22 mouse cellular contexts compared by ENCODE assay signal in genomic region chr9:57342186-57342585, GRCm38 (mm10).
"Had no signal": no experiment of that assay in that cellular context is flagged by ENCODE, and none has a peak within 500 bp of the region (broad histone marks: within the 10 kb centered on the region; RNA-seq: fewer than 3 reads in every experiment).

No protein-coding gene starts in this region.

- H3K36me3 ChIP-seq: limb, embryonic 12.5 days; limb, embryonic 15.5 days; liver, embryonic 12.5 days; liver, embryonic 15.5 days; midbrain, embryonic 10.5 days; midbrain, embryonic 13.5 days; neural tube, embryonic 13.5 days; stomach, embryonic 15.5 days had no signal

- H3K4me3 ChIP-seq: limb, embryonic 12.5 days; limb, embryonic 15.5 days; liver, embryonic 12.5 days; liver, embryonic 15.5 days; midbrain, embryonic 10.5 days; midbrain, embryonic 13.5 days; myocyte; neural tube, embryonic 13.5 days; stomach, embryonic 15.5 days had no signal

- H3K9ac ChIP-seq: limb, embryonic 12.5 days; limb, embryonic 15.5 days; liver, embryonic 12.5 days; liver, embryonic 15.5 days; lung, embryonic 14.5 days; midbrain, embryonic 13.5 days; neural tube, embryonic 13.5 days; stomach, embryonic 15.5 days had no signal

- ATAC-seq: inflammation-experienced regulatory T-cells, adult 6 months; liver, embryonic 12.5 days; midbrain, embryonic 13.5 days; midbrain, embryonic 16.5 days had no signal

- H3K27ac ChIP-seq: limb, embryonic 12.5 days; limb, embryonic 15.5 days; liver, embryonic 12.5 days; liver, embryonic 15.5 days; midbrain, embryonic 10.5 days; midbrain, embryonic 13.5 days; neural tube, embryonic 13.5 days; stomach, embryonic 15.5 days had no signal

- H3K27me3 ChIP-seq: limb, embryonic 12.5 days; limb, embryonic 15.5 days; midbrain, embryonic 13.5 days; neural tube, embryonic 13.5 days; stomach, embryonic 15.5 days had no signal

- H3K4me1 ChIP-seq: limb, embryonic 12.5 days; limb, embryonic 15.5 days; midbrain, embryonic 10.5 days; midbrain, embryonic 13.5 days; neural tube, embryonic 13.5 days had no signal

- H3K9me3 ChIP-seq: limb, embryonic 12.5 days; limb, embryonic 15.5 days; liver, embryonic 12.5 days; liver, embryonic 15.5 days; midbrain, embryonic 10.5 days; midbrain, embryonic 13.5 days; neural tube, embryonic 13.5 days; stomach, embryonic 15.5 days had no signal

- DNase-seq: kidney, adult 9 months; kidney, postnatal 14 days; left cerebral cortex, postnatal 4 days; lung, postnatal 36 days; retina, postnatal 1 day; right cerebral cortex, postnatal 25 days; spleen, adult 18-20 months; thymus, adult 18-20 months; thymus, postnatal 14 days; thymus, postnatal 4 days had no signal

- H3K4me2 ChIP-seq: limb, embryonic 12.5 days; limb, embryonic 15.5 days; liver, embryonic 12.5 days; liver, embryonic 15.5 days; lung, embryonic 14.5 days; midbrain, embryonic 13.5 days; neural tube, embryonic 13.5 days; stomach, embryonic 15.5 days had no signal
